Mouse (Mus musculus) stomach, embryonic 16.5 days (tissue): Measurements from ENCODE around the gene Suco. TPM values are rescaled to one million over a fixed set of nuclear protein-coding genes. Genes with fewer than 3 reads are reported as not detected.

ENCODE experiments used
- ATAC-seq: fragments of 200-750 bp; cut with Nextera tagmentation; 2 replicates; pipeline ENCODE4 v1.8.0; 2017; ENCODE audit warnings: moderate number of reproducible peaks, moderate TSS enrichment; ENCODE audit not compliant: insufficient read depth, low FRiP score
- H3K27ac ChIP-seq: fragments of 300-500 bp; sonication (generic); 2 replicates; pipeline ENCODE4 v1.5.1; 2014; ENCODE audit warnings: low read length
- H3K27me3 ChIP-seq: fragments of 300-500 bp; sonication (generic); 2 replicates; pipeline ENCODE4 v1.6.1; 2014; ENCODE audit warnings: low read length, control low read depth, mixed read lengths; ENCODE audit not compliant: control insufficient read depth, insufficient read depth
- H3K36me3 ChIP-seq: fragments of 300-500 bp; sonication (generic); 2 replicates; pipeline ENCODE4 v1.6.1; 2014; ENCODE audit warnings: low read length; ENCODE audit not compliant: control insufficient read depth, insufficient read depth
- H3K4me1 ChIP-seq: fragments of 300-500 bp; sonication (generic); 2 replicates; pipeline ENCODE4 v1.6.1; 2014; ENCODE audit warnings: low read length, control low read depth, mixed read lengths; ENCODE audit not compliant: control insufficient read depth, insufficient read depth
- H3K4me2 ChIP-seq: fragments of 300-500 bp; sonication (generic); 2 replicates; pipeline ENCODE4 v1.6.1; 2014; ENCODE audit warnings: low read depth, low read length, mixed read lengths
- H3K4me3 ChIP-seq: fragments of 300-500 bp; sonication (generic); replicated peaks from 2 replicates; pipeline ENCODE4 v1.5.1; 2014; ENCODE audit warnings: mild to moderate bottlenecking, low read length
- H3K9ac ChIP-seq: fragments of 300-500 bp; sonication (generic); 2 replicates; pipeline ENCODE4 v1.6.1; 2014; ENCODE audit warnings: low read length
- H3K9me3 ChIP-seq: fragments of 300-500 bp; sonication (generic); replicated peaks from 2 replicates; pipeline ENCODE4 v1.6.1; 2016; ENCODE audit warnings: low read length, control low read depth; ENCODE audit not compliant: control insufficient read depth
- WGBS: fragments of 180-500 bp; shearing (Covaris S2); extraction: QIAGEN DNeasy Blood & Tissue Kit; methylation state at CpG from one replicate; pipeline ENCODE4 v1.1.7; 2014; 5-methylcytosine and 5-hydroxymethylcytosine counted together
- polyA plus RNA-seq: library from polyadenylated mRNA; unstranded; fragments of >200 nt; fragmentation: Nextera tagmentation; extraction: Ambion mirVana; gene quantifications from 2 replicates; pipeline ENCODE4 v1.2.1, GENCODE M21; 2015

Gene Suco
- polyA plus RNA-seq, 1 experiment from 2014 or later, result 26.6 TPM

DNA sequence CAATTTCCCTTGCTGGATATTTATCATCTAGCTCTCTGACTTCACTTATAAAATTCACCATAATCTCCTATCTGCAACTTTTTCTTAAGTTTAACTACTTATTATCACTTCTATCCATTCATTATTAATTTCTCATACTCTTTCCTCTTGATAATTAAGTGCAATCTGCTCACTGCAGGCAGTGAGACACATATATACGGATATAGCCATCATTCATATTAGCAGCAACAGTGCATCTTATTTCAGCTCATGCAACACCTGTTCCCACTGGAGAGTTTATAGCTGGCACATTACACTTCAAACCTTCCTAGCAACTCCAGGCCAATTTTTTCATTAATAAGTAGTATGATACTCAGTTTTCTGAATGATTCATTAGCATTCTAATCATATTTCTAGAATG, 7.1 kb downstream of the Suco start:
- no peaks in the 10 kb centered on the region for H3K27me3 ChIP-seq
- H3K9me3 ChIP-seq, result no peaks in the 10 kb centered on the region
- no peaks in the 10 kb centered on the region for H3K36me3 ChIP-seq
- no peak overlapping the region for H3K27ac ChIP-seq
- peaks cover 8% of the 10 kb centered on the region; the same call in 1 of the 2 replicates for H3K4me1 ChIP-seq
- WGBS, result 61% methylated on average over 1 of the region's 1 CpGs
- H3K4me3 ChIP-seq, result no peak overlapping the region
- H3K9ac ChIP-seq, result no peak overlapping the region
- no peak overlapping the region for H3K4me2 ChIP-seq
- no peak for ATAC-seq

GRCm38 (mm10) chr1:161868413-161868812, 8.1 kb downstream of the Suco start:
- Histone ChIP-seq H3K36me3 (no peaks in the 10 kb centered on the region), H3K4me1 (0 out of 2 replicates have a peak, but pooled peaks cover 5% of the 10 kb centered on the region), H3K27ac (no peak overlapping the region), H3K4me2 (no peak overlapping the region), H3K9me3 (no peaks in the 10 kb centered on the region), H3K4me3 (no peak overlapping the region), H3K9ac (no peak overlapping the region), H3K27me3 (no peaks in the 10 kb centered on the region)
- ATAC-seq, result no peak

- no peaks in the 10 kb centered on the region for H3K27me3 ChIP-seq
- no peaks in the 10 kb centered on the region for H3K9me3 ChIP-seq
- no peak overlapping the region for H3K4me2 ChIP-seq
- no peak for ATAC-seq
- H3K9ac ChIP-seq, result no peak overlapping the region
- no peak overlapping the region for H3K4me3 ChIP-seq
- WGBS, result 46% methylated on average over 2 of the region's 2 CpGs
- 0 out of 2 replicates have a peak, but pooled peaks cover 5% of the 10 kb centered on the region for H3K4me1 ChIP-seq
- H3K27ac ChIP-seq, result no peak overlapping the region
- no peaks in the 10 kb centered on the region for H3K36me3 ChIP-seq
These were observed 12.7 kb downstream of the Suco start for GRCm38 (mm10) chr1:161863742-161864141.

DNA sequence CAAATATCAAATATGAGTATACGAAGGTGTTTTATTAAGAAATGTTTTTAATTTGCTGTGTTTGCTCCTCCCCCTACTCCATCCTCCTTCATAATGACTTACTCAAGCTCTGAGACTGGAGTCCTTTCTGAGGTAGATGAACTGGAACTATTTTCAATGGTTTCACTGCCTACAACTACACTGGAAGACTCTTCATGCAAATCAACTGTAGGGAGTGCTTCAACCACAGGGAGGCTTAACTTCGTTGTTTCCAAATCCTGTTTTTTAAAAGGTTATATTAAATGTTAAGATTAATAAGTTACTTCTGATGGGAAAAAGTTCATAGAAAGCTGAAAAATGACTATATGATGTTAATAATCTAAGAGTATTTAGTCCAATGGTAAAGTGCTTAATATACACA, 17.2 kb downstream of the Suco start:
- ATAC-seq, result no peak
- Histone ChIP-seq H3K4me1 (0 out of 2 replicates have a peak, but pooled peaks cover 2% of the 10 kb centered on the region), H3K9me3 (no peaks in the 10 kb centered on the region), H3K4me3 (no peak overlapping the region), H3K9ac (no peak overlapping the region), H3K27me3 (no peaks in the 10 kb centered on the region), H3K36me3 (no peaks in the 10 kb centered on the region), H3K4me2 (no peak overlapping the region), H3K27ac (no peak overlapping the region)
- WGBS, result 90% methylated on average over 2 of the region's 2 CpGs

- Histone ChIP-seq H3K9ac (no peak overlapping the region), H3K27ac (no peak overlapping the region)
- WGBS, result 97% methylated on average over 2 of the region's 2 CpGs
These were observed 49.8 kb downstream of the Suco start for GRCm38 (mm10) chr1:161826677-161827076.

DNA sequence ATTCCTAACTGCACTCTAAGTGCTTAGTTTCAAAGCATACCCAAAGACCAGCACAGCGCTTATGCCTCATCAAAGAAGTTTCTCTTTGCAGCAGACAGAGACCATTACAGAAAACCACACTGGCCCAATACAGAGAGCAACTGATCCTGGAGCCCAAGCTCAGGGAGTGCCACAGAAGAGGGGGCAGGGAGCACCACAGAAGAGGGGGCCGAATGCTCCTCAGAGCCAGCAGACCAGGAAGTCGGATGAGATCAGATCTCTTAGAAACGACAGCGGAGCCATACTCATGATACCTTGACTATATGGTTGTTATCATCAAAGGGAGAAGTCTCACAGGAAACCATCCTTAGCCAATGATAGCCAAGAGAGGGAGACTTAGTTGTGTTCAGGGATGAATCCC, 67.1 kb downstream of the Suco start:
- ATAC-seq, result no peak
- Histone ChIP-seq H3K27me3 (no peaks in the 10 kb centered on the region), H3K9me3 (no peaks in the 10 kb centered on the region), H3K4me2 (no peak overlapping the region), H3K4me1 (peaks cover 4% of the 10 kb centered on the region; the same call in 1 of the 2 replicates), H3K27ac (no peak overlapping the region), H3K9ac (no peak overlapping the region), H3K4me3 (no peak overlapping the region), H3K36me3 (no peaks in the 10 kb centered on the region)
- WGBS, result 73% methylated on average over 5 of the region's 5 CpGs

More at GRCm38 (mm10) chr1:161826677-161827076, 49.8 kb downstream of the Suco start:
- no peak overlapping the region for H3K4me3 ChIP-seq
- H3K4me1 ChIP-seq, result no peaks in the 10 kb centered on the region
- H3K27me3 ChIP-seq, result no peaks in the 10 kb centered on the region
- no peak for ATAC-seq
- H3K4me2 ChIP-seq, result no peak overlapping the region
- no peaks in the 10 kb centered on the region for H3K9me3 ChIP-seq
- peaks cover 7% of the 10 kb centered on the region; the same call in 1 of the 2 replicates for H3K36me3 ChIP-seq

- WGBS, result 40% methylated on average over 6 of the region's 6 CpGs
- peaks cover 4% of the 10 kb centered on the region; the same call in 1 of the 2 replicates for H3K4me1 ChIP-seq
- H3K9me3 ChIP-seq, result no peaks in the 10 kb centered on the region
- no peak overlapping the region for H3K4me3 ChIP-seq
- H3K36me3 ChIP-seq, result no peaks in the 10 kb centered on the region
- no peak overlapping the region for H3K27ac ChIP-seq
- ATAC-seq, result no peak
- H3K27me3 ChIP-seq, result no peaks in the 10 kb centered on the region
- no peak overlapping the region for H3K4me2 ChIP-seq
- H3K9ac ChIP-seq, result no peak overlapping the region
These were observed 67.5 kb downstream of the Suco start for GRCm38 (mm10) chr1:161808980-161809379.

GRCm38 (mm10) chr1:161804541-161804971, 71.9 kb downstream of the Suco start:
- H3K9ac ChIP-seq, result no peak overlapping the region
- H3K27me3 ChIP-seq, result no peaks in the 10 kb centered on the region
- no peak overlapping the region for H3K4me3 ChIP-seq
- 77% methylated on average over 8 of the region's 8 CpGs for WGBS
- H3K9me3 ChIP-seq, result no peaks in the 10 kb centered on the region
- H3K36me3 ChIP-seq, result no peaks in the 10 kb centered on the region
- no peak overlapping the region for H3K27ac ChIP-seq
- no peak overlapping the region for H3K4me2 ChIP-seq
- no peak for ATAC-seq
- peaks cover 4% of the 10 kb centered on the region; the same call in 1 of the 2 replicates for H3K4me1 ChIP-seq

DNA sequence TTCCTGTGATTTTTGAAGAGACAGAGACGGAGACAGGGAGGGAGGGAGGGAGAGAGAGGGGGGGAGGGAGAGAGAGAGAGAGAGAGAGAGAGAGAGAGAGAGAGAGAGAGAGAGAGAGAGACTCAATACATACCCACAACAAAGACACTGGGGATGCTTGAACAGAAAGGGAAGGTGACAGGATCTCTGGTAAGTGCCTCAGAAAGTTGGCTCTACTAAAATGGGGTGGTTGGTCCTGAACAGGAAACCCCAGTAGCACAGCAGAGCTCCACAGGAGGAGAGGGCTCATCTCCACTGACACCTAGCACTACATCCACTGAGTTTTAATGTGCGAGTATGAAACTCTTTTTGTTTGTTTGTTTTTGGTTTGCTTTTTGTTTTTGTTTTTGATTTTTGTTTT, 75.2 kb downstream of the Suco start:
- H3K4me3 ChIP-seq, result no peak overlapping the region
- no peaks in the 10 kb centered on the region for H3K27me3 ChIP-seq
- H3K36me3 ChIP-seq, result no peaks in the 10 kb centered on the region
- no peak overlapping the region for H3K4me2 ChIP-seq
- no peak overlapping the region for H3K27ac ChIP-seq
- H3K9me3 ChIP-seq, result no peaks in the 10 kb centered on the region
- no peak overlapping the region for H3K9ac ChIP-seq
- H3K4me1 ChIP-seq, result no peaks in the 10 kb centered on the region
- no peak for ATAC-seq
- WGBS, result 76% methylated on average over 2 of the region's 2 CpGs

DNA sequence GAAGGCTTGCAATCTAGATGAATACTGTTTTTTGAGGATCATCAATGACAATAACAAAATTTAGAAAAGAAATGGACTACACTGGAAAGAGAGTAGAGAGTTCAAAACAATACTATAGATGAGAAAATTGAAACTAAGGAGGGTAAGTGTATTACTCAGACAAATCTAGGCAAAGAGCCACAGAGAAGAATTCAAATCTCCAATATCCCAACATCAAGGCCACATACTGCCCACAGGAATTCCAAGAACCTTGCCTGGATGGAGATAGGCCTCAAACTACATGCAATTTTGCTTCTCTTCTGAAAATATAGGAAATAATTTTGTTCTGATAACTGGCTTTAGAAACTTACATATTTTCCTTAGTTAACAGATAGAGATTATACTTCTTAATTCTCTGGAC, 76.2 kb downstream of the Suco start:
- Histone ChIP-seq H3K4me1 (no peaks in the 10 kb centered on the region), H3K27me3 (no peaks in the 10 kb centered on the region), H3K9ac (no peak overlapping the region), H3K9me3 (no peaks in the 10 kb centered on the region), H3K27ac (no peak overlapping the region), H3K36me3 (no peaks in the 10 kb centered on the region), H3K4me3 (no peak overlapping the region), H3K4me2 (no peak overlapping the region)
- no peak for ATAC-seq
